Mouse (Mus musculus): ENCODE measurements at regions not wholly inside any gene's neighbourhood (a gene's known extent, or its start where the extent isn't known, plus 50 kb on each side); places are given as distances from the start of the nearest gene placed in this dataset.
"Not testable (repeated sequence)": the region's sequence is repeated elsewhere in the genome, so short reads cannot be mapped to it uniquely, and the experiment has no call there.

- Histone ChIP-seq H3K4me1 (replicated peaks) (no peaks in the 10 kb centered on the region), H3K9ac (replicated peaks) (no peak overlapping the region), H3K9me3 (no peaks in the 10 kb centered on the region), H3K4me3 (replicated peaks) (no peak overlapping the region), H3K4me2 (no peak overlapping the region), H3K36me3 (no peaks in the 10 kb centered on the region), H3K27ac (no peak overlapping the region), H3K27me3 (no peaks in the 10 kb centered on the region)
- ATAC-seq (ENCODE audit: insufficient number of reproducible peaks, insufficient read depth, low FRiP score, low TSS enrichment, low read depth), result no peak
Observed at GRCm38 (mm10) chr4:28064935-28065334, 748.0 kb upstream of the Epha7 start.

GRCm38 (mm10) chr4:28065828-28066227 lies 747.1 kb upstream of the Epha7 start:
- H3K9ac ChIP-seq (replicated peaks), result no peak overlapping the region
- H3K27ac ChIP-seq, result no peak overlapping the region
- no peaks in the 10 kb centered on the region for H3K36me3 ChIP-seq
- no peak overlapping the region for H3K4me3 ChIP-seq (replicated peaks)
- H3K4me1 ChIP-seq (replicated peaks), result no peaks in the 10 kb centered on the region
- WGBS, result 75% methylated on average over 1 of the region's 1 CpGs
- H3K27me3 ChIP-seq, result no peaks in the 10 kb centered on the region
- no peak overlapping the region for H3K4me2 ChIP-seq
- no peak for ATAC-seq (ENCODE audit: insufficient number of reproducible peaks, insufficient read depth, low FRiP score, low TSS enrichment, low read depth)
- no peaks in the 10 kb centered on the region for H3K9me3 ChIP-seq

GRCm38 (mm10) chr4:28079030-28079429 lies 733.9 kb upstream of the Epha7 start:
- H3K9ac ChIP-seq (replicated peaks), result no peak overlapping the region
- no peaks in the 10 kb centered on the region for H3K4me1 ChIP-seq (replicated peaks)
- no peak overlapping the region for H3K27ac ChIP-seq
- H3K4me3 ChIP-seq (replicated peaks), result no peak overlapping the region
- H3K27me3 ChIP-seq, result no peaks in the 10 kb centered on the region
- no peak overlapping the region for H3K4me2 ChIP-seq
- no peak for ATAC-seq (ENCODE audit: insufficient number of reproducible peaks, insufficient read depth, low FRiP score, low TSS enrichment, low read depth)
- WGBS, result 84% methylated on average over 2 of the region's 2 CpGs
- no peaks in the 10 kb centered on the region for H3K36me3 ChIP-seq
- no peaks in the 10 kb centered on the region for H3K9me3 ChIP-seq

GRCm38 (mm10) chr4:28092854-28093253 lies 720.1 kb upstream of the Epha7 start:
- WGBS, result 63% methylated on average over 3 of the region's 3 CpGs
- Histone ChIP-seq H3K36me3 (no peaks in the 10 kb centered on the region), H3K27ac (no peak overlapping the region), H3K4me1 (replicated peaks) (no peaks in the 10 kb centered on the region), H3K4me2 (no peak overlapping the region), H3K4me3 (replicated peaks) (no peak overlapping the region), H3K9ac (replicated peaks) (no peak overlapping the region), H3K27me3 (no peaks in the 10 kb centered on the region), H3K9me3 (no peaks in the 10 kb centered on the region)
- no peak for ATAC-seq (ENCODE audit: insufficient number of reproducible peaks, insufficient read depth, low FRiP score, low TSS enrichment, low read depth)

- whole genome bisulfite sequencing, result 79% methylated on average over 8 of the region's 8 CpGs
- H3K36me3 ChIP-seq, result no peaks in the 10 kb centered on the region
- H3K9ac ChIP-seq (replicated peaks), result no peak overlapping the region
- no peak for ATAC-seq (ENCODE audit: insufficient number of reproducible peaks, insufficient read depth, low FRiP score, low TSS enrichment, low read depth)
- H3K4me1 ChIP-seq (replicated peaks), result no peaks in the 10 kb centered on the region
- H3K4me3 ChIP-seq (replicated peaks), result no peak overlapping the region
- H3K4me2 ChIP-seq, result no peak overlapping the region
- H3K9me3 ChIP-seq, result no peaks in the 10 kb centered on the region
- H3K27me3 ChIP-seq, result no peaks in the 10 kb centered on the region
- H3K27ac ChIP-seq, result no peak overlapping the region
Observed at GRCm38 (mm10) chr4:28143165-28143564, 669.8 kb upstream of the Epha7 start.

GRCm38 (mm10) chr4:28155116-28155515 lies 657.8 kb upstream of the Epha7 start:
- H3K27me3 ChIP-seq, result no peaks in the 10 kb centered on the region
- no peak overlapping the region for H3K27ac ChIP-seq
- ATAC-seq (ENCODE audit: insufficient number of reproducible peaks, insufficient read depth, low FRiP score, low TSS enrichment, low read depth), result no peak
- no peaks in the 10 kb centered on the region for H3K4me1 ChIP-seq (replicated peaks)
- no peak overlapping the region for H3K4me3 ChIP-seq (replicated peaks)
- 69% methylated on average over 2 of the region's 2 CpGs for WGBS
- no peak overlapping the region for H3K4me2 ChIP-seq
- no peak overlapping the region for H3K9ac ChIP-seq (replicated peaks)
- H3K9me3 ChIP-seq, result no peaks in the 10 kb centered on the region
- H3K36me3 ChIP-seq, result no peaks in the 10 kb centered on the region

GRCm38 (mm10) chr4:28176771-28177170 lies 636.2 kb upstream of the Epha7 start:
- 66% methylated on average over 3 of the region's 3 CpGs for WGBS
- H3K27ac ChIP-seq, result no peak overlapping the region
- no peak overlapping the region for H3K4me2 ChIP-seq
- peak; percentile 100 for ATAC-seq (ENCODE audit: insufficient number of reproducible peaks, insufficient read depth, low FRiP score, low TSS enrichment, low read depth)
- H3K4me3 ChIP-seq (replicated peaks), result no peak overlapping the region
- H3K27me3 ChIP-seq, result no peaks in the 10 kb centered on the region
- no peak overlapping the region for H3K9ac ChIP-seq (replicated peaks)
- H3K9me3 ChIP-seq, result 0 out of 2 replicates have a peak, but pooled peaks cover 3% of the 10 kb centered on the region
- no peaks in the 10 kb centered on the region for H3K4me1 ChIP-seq (replicated peaks)
- no peaks in the 10 kb centered on the region for H3K36me3 ChIP-seq

- no peak overlapping the region for H3K9ac ChIP-seq (replicated peaks)
- no peak for ATAC-seq (ENCODE audit: insufficient number of reproducible peaks, insufficient read depth, low FRiP score, low TSS enrichment, low read depth)
- no peaks in the 10 kb centered on the region for H3K9me3 ChIP-seq
- no peak overlapping the region for H3K27ac ChIP-seq
- no peak overlapping the region for H3K4me3 ChIP-seq (replicated peaks)
- no peaks in the 10 kb centered on the region for H3K36me3 ChIP-seq
- H3K4me2 ChIP-seq, result no peak overlapping the region
- H3K27me3 ChIP-seq, result no peaks in the 10 kb centered on the region
- H3K4me1 ChIP-seq (replicated peaks), result no peaks in the 10 kb centered on the region
- 80% methylated on average over 5 of the region's 5 CpGs for whole genome bisulfite sequencing
Observed at GRCm38 (mm10) chr4:28190861-28191260, 622.1 kb upstream of the Epha7 start.

GRCm38 (mm10) chr4:28227594-28228208 lies 585.2 kb upstream of the Epha7 start:
- Histone ChIP-seq H3K27ac (no peak overlapping the region), H3K4me1 (replicated peaks) (no peaks in the 10 kb centered on the region), H3K9ac (replicated peaks) (no peak overlapping the region), H3K4me3 (replicated peaks) (no peak overlapping the region), H3K9me3 (no peaks in the 10 kb centered on the region), H3K27me3 (no peaks in the 10 kb centered on the region), H3K4me2 (no peak overlapping the region), H3K36me3 (no peaks in the 10 kb centered on the region)
- WGBS, result 79% methylated on average over 2 of the region's 2 CpGs
- no peak for ATAC-seq (ENCODE audit: insufficient number of reproducible peaks, insufficient read depth, low FRiP score, low TSS enrichment, low read depth)

GRCm38 (mm10) chr4:28235516-28235915 lies 577.4 kb upstream of the Epha7 start:
- H3K4me2 ChIP-seq; H3K27me3 ChIP-seq; H3K9ac ChIP-seq (replicated peaks); H3K4me3 ChIP-seq (replicated peaks); H3K36me3 ChIP-seq; H3K9me3 ChIP-seq; H3K4me1 ChIP-seq (replicated peaks); ATAC-seq (ENCODE audit: insufficient number of reproducible peaks, insufficient read depth, low FRiP score, low TSS enrichment, low read depth); H3K27ac ChIP-seq: not testable (repeated sequence)

- Histone ChIP-seq H3K4me1 (replicated peaks) (no peaks in the 10 kb centered on the region), H3K4me3 (replicated peaks) (no peak overlapping the region), H3K4me2 (no peak overlapping the region), H3K27ac (no peak overlapping the region), H3K36me3 (no peaks in the 10 kb centered on the region), H3K9ac (replicated peaks) (no peak overlapping the region), H3K27me3 (no peaks in the 10 kb centered on the region), H3K9me3 (no peaks in the 10 kb centered on the region)
- no peak for ATAC-seq (ENCODE audit: insufficient number of reproducible peaks, insufficient read depth, low FRiP score, low TSS enrichment, low read depth)
- 95% methylated on average over 1 of the region's 1 CpGs for WGBS
Observed at GRCm38 (mm10) chr4:28242272-28242671, 570.7 kb upstream of the Epha7 start.

Measured in limb, embryonic 12.5 days (tissue).